15 mouse cellular contexts compared by ENCODE assay signal in genomic region chr9:70351570-70352277, GRCm38 (mm10).
DNase-seq lines count a peak whose midpoint lies in the region; ATAC-seq lines count a peak whose summit lies in the region.
"Had no signal": no experiment of that assay in that cellular context is flagged by ENCODE, and none has a peak within 500 bp of the region (broad histone marks: within the 10 kb centered on the region; RNA-seq: fewer than 3 reads in every experiment).

No protein-coding gene starts in this region.

- DNase-seq in CD4-positive, CD25-positive, alpha-beta regulatory T cell, adult 2 months (ENCODE audit: low read depth, low spot score): peak; percentile 14
- peak; percentile 21 for DNase-seq in left cerebral cortex, postnatal 4 days
- DNase-seq in left cerebral cortex, adult 11 months (ENCODE audit: low spot score): no peak
- DNase-seq in hindbrain, embryonic 11.5 days (ENCODE audit: low spot score): peak; percentile 7
- no peak for DNase-seq in right cerebral cortex, postnatal 36 days (ENCODE audit: low spot score in 2 of 2)
- DNase-seq in left cerebral cortex, adult 8-10 months (ENCODE audit: low spot score in 2 of 2): no peak
- DNase-seq: adrenal gland, postnatal 25 days; gastrocnemius, postnatal 25 days; heart, postnatal 10 days; kidney, postnatal 25 days; thymus, postnatal 25 days had no signal

- H3K27ac ChIP-seq in hindbrain, embryonic 11.5 days (ENCODE audit: low read depth, low read length): no peak overlapping the region
- peak overlapping the region; percentile 43; the same call in 1 of the 2 replicates for H3K27ac ChIP-seq in neural tube, embryonic 15.5 days (replicated peaks)
- H3K27ac ChIP-seq: liver, embryonic 15.5 days; midbrain, embryonic 12.5 days had no signal

- no peaks in the 10 kb centered on the region for H3K36me3 ChIP-seq in hindbrain, embryonic 11.5 days (ENCODE audit: control insufficient read depth, insufficient read depth, low read length)
- no peaks in the 10 kb centered on the region; the same call in 1 of the 2 replicates for H3K36me3 ChIP-seq in neural tube, embryonic 15.5 days

- no peaks in the 10 kb centered on the region for H3K27me3 ChIP-seq in hindbrain, embryonic 11.5 days (ENCODE audit: control insufficient read depth, insufficient read depth, low read length)
- H3K27me3 ChIP-seq in neural tube, embryonic 15.5 days (replicated peaks): no peaks in the 10 kb centered on the region
- H3K27me3 ChIP-seq: liver, embryonic 15.5 days; midbrain, embryonic 12.5 days had no signal

- H3K4me3 ChIP-seq in hindbrain, embryonic 11.5 days (ENCODE audit: low read depth, low read length): no peak overlapping the region
- H3K4me3 ChIP-seq in neural tube, embryonic 15.5 days (replicated peaks): no peak overlapping the region
- H3K4me3 ChIP-seq: liver, embryonic 15.5 days; midbrain, embryonic 12.5 days had no signal

- no peak for ATAC-seq in CD4-positive, CD25-positive, alpha-beta regulatory T cell, adult 4 months
- no peak for ATAC-seq in hindbrain, embryonic 11.5 days (ENCODE audit: low FRiP score)
- peak; percentile 72 for ATAC-seq in neural tube, embryonic 15.5 days (ENCODE audit: low FRiP score)

- no peak overlapping the region for H3K4me2 ChIP-seq in hindbrain, embryonic 11.5 days (replicated peaks; ENCODE audit: low read depth, low read length)
- H3K4me2 ChIP-seq in neural tube, embryonic 15.5 days: no peak overlapping the region
- H3K4me2 ChIP-seq: liver, embryonic 15.5 days; midbrain, embryonic 12.5 days had no signal

- no peaks in the 10 kb centered on the region for H3K9me3 ChIP-seq in hindbrain, embryonic 11.5 days (ENCODE audit: control insufficient read depth, low read length)
- H3K9me3 ChIP-seq in neural tube, embryonic 15.5 days (replicated peaks): no peaks in the 10 kb centered on the region
- H3K9me3 ChIP-seq: liver, embryonic 15.5 days; midbrain, embryonic 12.5 days had no signal

- H3K9ac ChIP-seq in hindbrain, embryonic 11.5 days (ENCODE audit: low read depth, low read length): no peak overlapping the region
- H3K9ac ChIP-seq in neural tube, embryonic 15.5 days (replicated peaks): no peak overlapping the region
- H3K9ac ChIP-seq: liver, embryonic 15.5 days; midbrain, embryonic 12.5 days had no signal

- WGBS in hindbrain, embryonic 11.5 days: 28% methylated on average over 8 of the region's 8 CpGs
- 31% methylated on average over 8 of the region's 8 CpGs for WGBS in neural tube, embryonic 15.5 days

- intact Hi-C loops in left cerebral cortex, postnatal 4 days (cut with DNase I): no loop called here

- H3K4me1 ChIP-seq in hindbrain, embryonic 11.5 days (replicated peaks; ENCODE audit: control insufficient read depth, insufficient read depth, low read length): no peaks in the 10 kb centered on the region
- peaks cover 8% of the 10 kb centered on the region; the same call in 1 of the 2 replicates for H3K4me1 ChIP-seq in neural tube, embryonic 15.5 days
- H3K4me1 ChIP-seq: liver, embryonic 15.5 days; midbrain, embryonic 12.5 days had no signal

Comparison
In these comparisons a context has a peak if more than half of its experiments do, and no peak if none do; other contexts are left out.
1. DNase-seq: peak in CD4-positive, CD25-positive, alpha-beta regulatory T cell, adult 2 months (single experiment), left cerebral cortex, postnatal 4 days (single experiment) and hindbrain, embryonic 11.5 days (single experiment); none in left cerebral cortex, adult 11 months (single experiment), right cerebral cortex, postnatal 36 days (0 of 2) and left cerebral cortex, adult 8-10 months (0 of 2).